Mouse (Mus musculus) CH12.LX (cell line): ENCODE data around the gene Ssbp4. TPM values are rescaled to one million over a fixed set of nuclear protein-coding genes. Genes with fewer than 3 reads are reported as not detected.

Experiments used
- DNase-seq: peaks from one replicate; pipeline ENCODE4 v3.0.0-alpha.2; 2013; ENCODE audit errors: extremely low read depth
- H3K27ac ChIP-seq: 2 replicates; pipeline ENCODE4 v1.5.1; 2012; ENCODE audit warnings: low read depth, mild to moderate bottlenecking, control low read depth, moderate library complexity; ENCODE audit not compliant: insufficient read depth
- H3K27me3 ChIP-seq: replicated peaks from 2 replicates; pipeline ENCODE3; 2012; ENCODE audit warnings: inconsistent platforms
- H3K36me3 ChIP-seq, 2 experiments: replicated peaks in 1 of 2; 2 replicates each; pipeline versions ENCODE3 to v1.6.1; 2012; ENCODE audit warnings: inconsistent platforms in 1 of 2, low read length in 1 of 2, mild to moderate bottlenecking in 1 of 2, mixed read lengths in 1 of 2, moderate library complexity in 1 of 2; ENCODE audit not compliant: control insufficient read depth in 1 of 2, insufficient read depth in 1 of 2
- H3K4me1 ChIP-seq, 2 experiments: 2 replicates each; pipeline ENCODE4 v1.6.1; 2012; ENCODE audit warnings: inconsistent platforms in 1 of 2, moderate library complexity in 1 of 2; ENCODE audit not compliant: insufficient read depth in 2 of 2, control insufficient read depth in 1 of 2
- H3K4me2 ChIP-seq: 2 replicates; pipeline ENCODE4 v1.6.1; 2012; ENCODE audit warnings: low read depth, mild to moderate bottlenecking, control low read depth; ENCODE audit not compliant: poor library complexity, insufficient read depth, severe bottlenecking
- H3K4me3 ChIP-seq, 3 experiments: fragments of 150-350 bp in 1 of 3; sonication (generic) in 1 of 3; replicated peaks in 1 of 3; 2 replicates each; pipeline versions ENCODE3 to v1.5.1; 2011 to 2012; ENCODE audit warnings: low read depth in 2 of 3, low read length in 2 of 3, mild to moderate bottlenecking in 2 of 3, moderate library complexity in 2 of 3, control low read depth in 1 of 3, improper control_type of control experiment in 1 of 3, inconsistent platforms in 1 of 3, mixed read lengths in 1 of 3; ENCODE audit not compliant: poor library complexity in 1 of 3
- H3K79me2 ChIP-seq: replicated peaks from 2 replicates; pipeline ENCODE4 v1.6.1; 2012; ENCODE audit warnings: mild to moderate bottlenecking, moderate library complexity; ENCODE audit not compliant: control insufficient read depth, poor library complexity, insufficient read depth, severe bottlenecking; ENCODE audit errors: extremely low read depth
- H3K9ac ChIP-seq: 2 replicates; pipeline ENCODE4 v1.6.1; 2012; ENCODE audit warnings: low read depth, mild to moderate bottlenecking, control low read depth, moderate library complexity; ENCODE audit not compliant: insufficient read depth
- H3K9me3 ChIP-seq: replicated peaks from 2 replicates; pipeline ENCODE3; 2012; ENCODE audit warnings: low read length, inconsistent platforms, mixed read lengths
- BHLHE40 ChIP-seq: IDR thresholded peaks from 2 replicates; pipeline ENCODE4 v1.6.1; 2011; ENCODE audit warnings: mild to moderate bottlenecking, low read depth, low read length, improper control_type of control experiment
- CHD2 ChIP-seq: IDR thresholded peaks from 2 replicates; pipeline ENCODE4 v1.6.1; 2011; ENCODE audit warnings: low read length, improper control_type of control experiment
- CTCF ChIP-seq, 2 experiments: IDR thresholded peaks in 1 of 2; conservative IDR thresholded peaks in 1 of 2; 2 replicates each; pipeline ENCODE4 v1.5.1; 2011 to 2012; ENCODE audit warnings: low read depth in 2 of 2, low read length in 2 of 2, improper control_type of control experiment in 1 of 2, inconsistent platforms in 1 of 2, mild to moderate bottlenecking in 1 of 2, moderate library complexity in 1 of 2
- E2F4 ChIP-seq: IDR thresholded peaks from 2 replicates; pipeline ENCODE4 v1.6.1; 2011; ENCODE audit warnings: low read depth, low read length, improper control_type of control experiment; ENCODE audit not compliant: insufficient replicate concordance
- ELF1 ChIP-seq: IDR thresholded peaks from 2 replicates; pipeline ENCODE4 v1.6.1; 2014; ENCODE audit warnings: low read depth, mild to moderate bottlenecking, inconsistent platforms, low read length, improper control_type of control experiment
- EP300 ChIP-seq: IDR thresholded peaks from 2 replicates; pipeline ENCODE4 v1.6.1; 2011; ENCODE audit warnings: low read length, improper control_type of control experiment
- HCFC1 ChIP-seq: IDR thresholded peaks from 2 replicates; pipeline ENCODE4 v1.6.1; 2012; ENCODE audit warnings: low read depth, mild to moderate bottlenecking, inconsistent platforms, low read length, improper control_type of control experiment
- IRF4 ChIP-seq: IDR thresholded peaks from 2 replicates; pipeline ENCODE4 v1.6.1; 2014; ENCODE audit warnings: low read depth, mild to moderate bottlenecking, inconsistent platforms, low read length, improper control_type of control experiment
- JUND ChIP-seq: conservative IDR thresholded peaks from 2 replicates; pipeline ENCODE4 v1.6.1; 2011; ENCODE audit warnings: low read depth, low read length, improper control_type of control experiment
- MAFK ChIP-seq: IDR thresholded peaks from 2 replicates; pipeline ENCODE4 v1.6.1; 2011; ENCODE audit warnings: low read length, improper control_type of control experiment; ENCODE audit not compliant: insufficient replicate concordance
- MAX ChIP-seq: IDR thresholded peaks from 2 replicates; pipeline ENCODE4 v1.6.1; 2011; ENCODE audit warnings: low read length, improper control_type of control experiment
- MEF2A ChIP-seq: IDR thresholded peaks from 2 replicates; pipeline ENCODE4 v1.6.1; 2014; ENCODE audit warnings: low read depth, mild to moderate bottlenecking, inconsistent platforms, low read length, improper control_type of control experiment, borderline replicate concordance
- NELFE ChIP-seq: IDR thresholded peaks from 2 replicates; pipeline ENCODE4 v1.6.1; 2011; ENCODE audit warnings: low read depth, low read length, improper control_type of control experiment
- NRF1 ChIP-seq: IDR thresholded peaks from 2 replicates; pipeline ENCODE4 v1.6.1; 2014; ENCODE audit warnings: low read depth, mild to moderate bottlenecking, inconsistent platforms, low read length, improper control_type of control experiment, moderate library complexity
- PAX5 ChIP-seq: IDR thresholded peaks from 2 replicates; pipeline ENCODE4 v1.6.1; 2012; ENCODE audit warnings: low read length, inconsistent platforms, mixed read lengths
- SIN3A ChIP-seq: IDR thresholded peaks from 2 replicates; pipeline ENCODE4 v1.6.1; 2012; ENCODE audit warnings: low read length, improper control_type of control experiment, inconsistent platforms
- SMC3 ChIP-seq: IDR thresholded peaks from 2 replicates; pipeline ENCODE4 v1.6.1; 2011; ENCODE audit warnings: low read depth, low read length, improper control_type of control experiment
- TBP ChIP-seq: conservative IDR thresholded peaks from 2 replicates; pipeline ENCODE4 v1.6.1; 2011; ENCODE audit warnings: low read depth, low read length, improper control_type of control experiment
- USF2 ChIP-seq: conservative IDR thresholded peaks from 2 replicates; pipeline ENCODE4 v1.6.1; 2011; ENCODE audit warnings: low read depth, low read length, improper control_type of control experiment
- ZC3H11A ChIP-seq: IDR thresholded peaks from 2 replicates; pipeline ENCODE4 v1.6.1; 2012; ENCODE audit warnings: low read depth, mild to moderate bottlenecking, inconsistent platforms, low read length, improper control_type of control experiment
- ZKSCAN1 ChIP-seq: IDR thresholded peaks from 2 replicates; pipeline ENCODE4 v1.6.1; 2012; ENCODE audit warnings: low read depth, inconsistent platforms, low read length, improper control_type of control experiment, borderline replicate concordance
- ZNF384 ChIP-seq: IDR thresholded peaks from 2 replicates; pipeline ENCODE4 v1.6.1; 2012; ENCODE audit warnings: low read depth, low read length, improper control_type of control experiment, inconsistent platforms
- dilution Hi-C: fragments of 300-500 bp; cut with MboI; formaldehyde crosslinking; loops from 2 replicates; pipeline ENCODE4 v1.14.3; 2020; ENCODE audit warnings: low sequenced_read_pairs; ENCODE audit not compliant: extremely low pct_unique_long_range_greater_than_20kb, extremely low pct_ligation_motif_present
- in situ Hi-C: fragments of 300-500 bp; cut with MboI; formaldehyde crosslinking; loops from 3 replicates; pipeline ENCODE4 v1.14.3; 2019; ENCODE audit warnings: low sequenced_read_pairs, low pct_ligation_motif_present, low pct_unique_long_range_greater_than_20kb, mixed read lengths
- polyA plus RNA-seq: library from polyadenylated mRNA; unstranded; fragments of >175 nt; gene quantifications from 2 replicates; pipeline ENCODE4 v1.2.1, GENCODE M21; 2012; ENCODE audit warnings: low read depth; ENCODE audit not compliant: insufficient read length
- total RNA-seq, 2 experiments: library from RNA; depleted of rRNA; stranded (reverse); fragments of 300-350 nt in 1 of 2; fragments of >200 nt in 1 of 2; gene quantifications; 2 replicates each; pipeline ENCODE4 v1.2.3; 2012 to 2014

Ssbp4 gene
- total and polyA plus RNA-seq, 3 experiments, result 41.3 to 128 (median 77.3) TPM

DNA sequence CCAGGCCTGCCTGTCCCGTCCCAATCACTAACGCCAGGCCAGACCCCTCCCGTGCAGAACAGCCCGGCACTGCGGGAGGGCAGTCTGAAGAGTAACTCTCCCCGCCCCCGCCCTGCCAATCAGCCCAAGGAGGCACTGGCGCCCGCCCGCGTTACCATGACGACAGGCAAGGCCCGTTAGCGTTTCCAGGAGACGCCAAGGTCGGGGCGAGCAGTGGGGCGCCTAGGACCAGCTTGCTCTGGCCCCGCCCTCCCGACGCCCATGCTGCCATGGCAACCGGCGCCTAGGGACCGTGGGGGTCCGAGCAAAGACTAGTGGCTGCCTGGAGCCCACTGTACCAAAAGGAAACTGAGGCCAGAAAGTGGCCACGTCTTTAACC is 7.4 kb downstream of the Ssbp4 start:
- Histone ChIP-seq H3K4me2 (no peak overlapping the region), H3K36me3 (peaks cover 58 to 91% of the 10 kb centered on the region in 2 experiments), H3K4me3 (no peak overlapping the region), H3K27ac (no peak overlapping the region)
- DNase-seq, result no peak
- in situ Hi-C loops, result loop anchor here (10.0 kb wide), 1 partner anchor 56 kb away; no protein-coding TSS in a partner anchor
- TF ChIP-seq BHLHE40, result no peak
- TF ChIP-seq ELF1, result no peak
- no peak for TF ChIP-seq EP300
- TF ChIP-seq SIN3A, result no peak
- no peak for TF ChIP-seq HCFC1
- TF ChIP-seq CTCF (conservative IDR thresholded peaks at IDR 0.05 in 1 of 2, IDR thresholded peaks at IDR 0.05 in 1 of 2; ENCODE audit: low read depth in 2 of 2, low read length in 2 of 2), result no peak
- TF ChIP-seq E2F4, result no peak
- no peak for TF ChIP-seq USF2
- TF ChIP-seq MAFK, result no peak
- TF ChIP-seq JUND, result no peak
- TF ChIP-seq IRF4, result no peak
- no peak for TF ChIP-seq TBP
- TF ChIP-seq MEF2A, result no peak
- TF ChIP-seq NELFE, result no peak
- TF ChIP-seq SMC3, result no peak
- TF ChIP-seq, all 38 proteins: peak for 0
- dilution Hi-C loops, result no loop called here
- H3K9me3 ChIP-seq, result peaks cover 16% of the 10 kb centered on the region
- H3K4me1 ChIP-seq, result peaks cover 4 to 12% of the 10 kb centered on the region in 2 experiments; a peak in 3 of 4 replicates
- H3K79me2 ChIP-seq, result peaks cover 5% of the 10 kb centered on the region; the same call in 1 of the 2 replicates
- H3K9ac ChIP-seq, result no peak overlapping the region
- no peaks in the 10 kb centered on the region for H3K27me3 ChIP-seq

GRCm38 (mm10) chr8:70600473-70601270 is 8.0 kb downstream of the Ssbp4 start:
- Histone ChIP-seq H3K9ac (no peak overlapping the region), H3K4me1 (peaks cover 2 to 11% of the 10 kb centered on the region in 2 experiments; a peak in 3 of 4 replicates), H3K4me3 (no peak overlapping the region), H3K27me3 (no peaks in the 10 kb centered on the region), H3K27ac (no peak overlapping the region), H3K79me2 (no peaks in the 10 kb centered on the region; the same call in 1 of the 2 replicates), H3K36me3 (peaks cover 64 to 91% of the 10 kb centered on the region in 2 experiments), H3K9me3 (peaks cover 16% of the 10 kb centered on the region), H3K4me2 (no peak overlapping the region)
- no peak for DNase-seq
- TF ChIP-seq JUND, result no peak
- TF ChIP-seq ZC3H11A, result no peak
- TF ChIP-seq MAFK, result no peak
- no peak for TF ChIP-seq PAX5
- TF ChIP-seq ZNF384, result no peak
- TF ChIP-seq IRF4, result no peak
- TF ChIP-seq CHD2, result no peak
- TF ChIP-seq NRF1, result no peak
- no peak for TF ChIP-seq ZKSCAN1
- TF ChIP-seq MAX, result no peak
- no peak for TF ChIP-seq TBP
- dilution Hi-C loops (no loop called here), in situ Hi-C loops (loop anchor here (10.0 kb wide), 1 partner anchor 56 kb away; no protein-coding TSS in a partner anchor)
